38 mouse cellular contexts compared by ENCODE assay signal in genomic region chr5:88468807-88469704, GRCm38 (mm10). TPM values are rescaled to one million over a fixed set of nuclear protein-coding genes. Genes with fewer than 3 reads are reported as not detected.
"Had no signal": no experiment of that assay in that cellular context is flagged by ENCODE, and none has a peak within 500 bp of the region (broad histone marks: within the 10 kb centered on the region; RNA-seq: fewer than 3 reads in every experiment).

No protein-coding gene starts in this region.

- H3K9me3 ChIP-seq: heart, embryonic 10.5 days; heart, embryonic 12.5 days; hindbrain, embryonic 10.5 days; hindbrain, embryonic 12.5 days; hindbrain, embryonic 15.5 days; intestine, embryonic 15.5 days; limb, embryonic 13.5 days; limb, embryonic 15.5 days; liver, embryonic 12.5 days had no signal

- DNase-seq: gastrocnemius, postnatal 14 days; gastrocnemius, postnatal 36 days; heart, adult 18-20 months; heart, postnatal 10 days; heart, postnatal 4 days; kidney, adult 18-20 months; kidney, adult 8-10 months; kidney, postnatal 10 days; kidney, postnatal 25 days; kidney, postnatal 4 days; left cerebral cortex, postnatal 4 days had no signal

- H3K27me3 ChIP-seq: heart, embryonic 12.5 days; hindbrain, embryonic 12.5 days; hindbrain, embryonic 15.5 days; intestine, embryonic 15.5 days; limb, embryonic 13.5 days; limb, embryonic 15.5 days; liver, embryonic 12.5 days had no signal

- H3K27ac ChIP-seq: heart, embryonic 10.5 days; hindbrain, embryonic 10.5 days; hindbrain, embryonic 12.5 days; hindbrain, embryonic 15.5 days; intestine, embryonic 15.5 days; layer of hippocampus, adult 2 months; limb, embryonic 13.5 days; limb, embryonic 15.5 days; liver, embryonic 12.5 days had no signal

- H3K9ac ChIP-seq: heart, embryonic 12.5 days; hindbrain, embryonic 12.5 days; hindbrain, embryonic 15.5 days; intestine, embryonic 15.5 days; limb, embryonic 13.5 days; limb, embryonic 15.5 days; liver, embryonic 12.5 days had no signal

- H3K4me3 ChIP-seq: heart, embryonic 10.5 days; heart, embryonic 12.5 days; hindbrain, embryonic 10.5 days; hindbrain, embryonic 12.5 days; hindbrain, embryonic 15.5 days; intestine, embryonic 15.5 days; layer of hippocampus, adult 2 months; limb, embryonic 13.5 days; limb, embryonic 15.5 days; liver, embryonic 12.5 days had no signal

- H3K4me2 ChIP-seq: heart, embryonic 12.5 days; hindbrain, embryonic 12.5 days; hindbrain, embryonic 15.5 days; intestine, embryonic 15.5 days; limb, embryonic 13.5 days; limb, embryonic 15.5 days; liver, embryonic 12.5 days had no signal

- H3K4me1 ChIP-seq: heart, embryonic 10.5 days; heart, embryonic 12.5 days; hindbrain, embryonic 10.5 days; hindbrain, embryonic 12.5 days; hindbrain, embryonic 15.5 days; intestine, embryonic 15.5 days; limb, embryonic 13.5 days; limb, embryonic 15.5 days; liver, embryonic 12.5 days had no signal

- ATAC-seq: inflammation-experienced regulatory T-cells, adult 6 months; intestine, embryonic 15.5 days; intestine, postnatal 0 days; liver, embryonic 12.5 days had no signal

- H3K36me3 ChIP-seq: heart, embryonic 10.5 days; heart, embryonic 12.5 days; hindbrain, embryonic 10.5 days; hindbrain, embryonic 12.5 days; hindbrain, embryonic 15.5 days; intestine, embryonic 15.5 days; limb, embryonic 13.5 days; limb, embryonic 15.5 days; liver, embryonic 12.5 days had no signal

RNA-seq across cellular contexts. Expression of gene Ambn, which starts 13.3 kb away (rescaled TPM):
- total RNA-seq: gastrocnemius, adult 18-20 months; gastrocnemius, adult 8-10 months; gastrocnemius, postnatal 14 days; gastrocnemius, postnatal 36 days; heart, adult 18-20 months; heart, adult 8-10 months; heart, postnatal 10 days; heart, postnatal 25 days; heart, postnatal 4 days; layer of hippocampus, adult 2 months; layer of hippocampus, postnatal 10 days; layer of hippocampus, postnatal 25 days; left cerebral cortex, adult 8-10 months; left cerebral cortex, postnatal 10 days; left cerebral cortex, postnatal 25 days; left cerebral cortex, postnatal 4 days; liver, adult 2 months had no signal
- polyA plus RNA-seq: gonadal fat pad, adult 2 months; heart, embryonic 10.5 days; heart, embryonic 12.5 days; heart, embryonic 14.5 days; heart, embryonic 16.5 days; hindbrain, embryonic 10.5 days; hindbrain, embryonic 12.5 days; hindbrain, embryonic 15.5 days; inflammation-experienced regulatory T-cells, adult 6 months; intestine, embryonic 15.5 days; intestine, postnatal 0 days; kidney, embryonic 14.5 days; kidney, embryonic 16.5 days; liver, adult 2 months; liver, embryonic 12.5 days had no signal

RNA-seq across cellular contexts. Expression of gene Enam, which starts 18.7 kb away (rescaled TPM):
- total RNA-seq: gastrocnemius, adult 18-20 months; gastrocnemius, adult 8-10 months; gastrocnemius, postnatal 14 days; gastrocnemius, postnatal 36 days; heart, adult 18-20 months; heart, adult 8-10 months; heart, postnatal 10 days; heart, postnatal 25 days; heart, postnatal 4 days; layer of hippocampus, adult 2 months; layer of hippocampus, postnatal 10 days; layer of hippocampus, postnatal 25 days; left cerebral cortex, adult 8-10 months; left cerebral cortex, postnatal 10 days; left cerebral cortex, postnatal 25 days; left cerebral cortex, postnatal 4 days; liver, adult 2 months had no signal
- polyA plus RNA-seq: gonadal fat pad, adult 2 months; heart, embryonic 10.5 days; heart, embryonic 12.5 days; heart, embryonic 14.5 days; heart, embryonic 16.5 days; hindbrain, embryonic 10.5 days; hindbrain, embryonic 12.5 days; hindbrain, embryonic 15.5 days; intestine, embryonic 15.5 days; intestine, postnatal 0 days; kidney, embryonic 14.5 days; kidney, embryonic 16.5 days; liver, adult 2 months; liver, embryonic 12.5 days had no signal

RNA-seq across cellular contexts. Expression of gene Jchain, which starts 58.6 kb away (rescaled TPM):
- polyA plus RNA-seq: heart, embryonic 10.5 days; intestine, postnatal 0 days; kidney, embryonic 14.5 days; limb, embryonic 13.5 days had no signal
